Mouse (Mus musculus) C2C12 (cell line): ENCODE measurements around the gene 1700007K13Rik.

Experiments used
- CTCF ChIP-seq: IDR thresholded peaks from one replicate; pipeline ENCODE4 v1.5.1; 2011; ENCODE audit not compliant: control insufficient read depth, insufficient read depth, insufficient read length
- MYOG ChIP-seq: IDR thresholded peaks from one replicate; pipeline ENCODE4 v1.6.1; 2011; ENCODE audit not compliant: control insufficient read depth, insufficient read length; ENCODE audit errors: extremely low read depth

DNA sequence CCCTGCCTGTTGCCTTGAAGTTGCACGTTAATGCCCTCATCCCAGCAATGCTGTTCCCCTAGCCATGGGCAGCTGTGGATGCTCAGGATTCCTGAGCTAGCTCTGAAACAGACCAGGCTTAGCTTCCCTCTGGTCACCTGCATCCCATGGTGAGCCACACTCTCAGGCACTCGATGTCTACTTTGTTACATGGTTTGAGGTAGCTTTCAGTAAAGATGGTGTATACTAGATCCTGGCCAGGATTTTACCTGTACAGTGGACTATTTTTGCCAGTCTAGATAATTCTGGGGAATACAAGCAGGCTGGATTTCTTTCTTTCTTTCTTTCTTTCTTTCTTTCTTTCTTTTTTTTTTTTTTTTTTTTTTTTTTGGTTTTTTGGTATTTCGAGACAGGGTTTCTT lies 39.7 kb upstream of the 1700007K13Rik start, which contains the start of gene Gm10134:
- no peak for TF ChIP-seq CTCF
- no peak for TF ChIP-seq MYOG
